Mouse (Mus musculus) embryonic fibroblast, embryonic 13.5 days (primary cell): ENCODE measurements around the gene Fam69b. TPM values are rescaled to one million over a fixed set of nuclear protein-coding genes. Genes with fewer than 3 reads are reported as not detected.

Experiments
- H3K27ac ChIP-seq: 2 replicates; pipeline ENCODE4 v1.5.1; 2012; ENCODE audit warnings: low read length, control low read depth, inconsistent platforms; ENCODE audit not compliant: insufficient read depth
- H3K4me1 ChIP-seq: 2 replicates; pipeline ENCODE4 v1.6.1; 2011; ENCODE audit warnings: low read length; ENCODE audit not compliant: control insufficient read depth, insufficient read depth
- H3K4me3 ChIP-seq: 2 replicates; pipeline ENCODE4 v1.5.1; 2011; ENCODE audit warnings: mild to moderate bottlenecking, control low read depth, low read length; ENCODE audit not compliant: insufficient read depth
- CTCF ChIP-seq: IDR thresholded peaks from 2 replicates; pipeline ENCODE4 v1.5.1; 2011; ENCODE audit warnings: mild to moderate bottlenecking, control low read depth, low read length, moderate library complexity, borderline replicate concordance; ENCODE audit not compliant: insufficient read depth
- POLR2A ChIP-seq: IDR thresholded peaks from 2 replicates; pipeline ENCODE4 v1.6.1; 2011; ENCODE audit warnings: low read depth, mild to moderate bottlenecking, control low read depth, low read length, moderate library complexity
- polyA plus RNA-seq: library from polyadenylated mRNA; stranded (reverse); fragments of >200 nt; gene quantifications from 2 replicates; pipeline ENCODE4 v1.2.4, GENCODE M21; 2011; ENCODE audit warnings: low read depth; ENCODE audit not compliant: missing spikeins, insufficient read length

Gene Fam69b
- polyA plus RNA-seq, 1 experiment: 16.3 TPM

- H3K4me3 ChIP-seq: no peak overlapping the region
- no peak for TF ChIP-seq POLR2A
- TF ChIP-seq CTCF: no peak
- no peaks in the 10 kb centered on the region for H3K4me1 ChIP-seq
- H3K27ac ChIP-seq: no peak overlapping the region
Measured at GRCm38 (mm10) chr2:26589284-26589683, 39.0 kb upstream of the Fam69b start.

GRCm38 (mm10) chr2:26590282-26590681 lies 38.0 kb upstream of the Fam69b start:
- H3K4me1 ChIP-seq: no peaks in the 10 kb centered on the region
- no peak overlapping the region for H3K4me3 ChIP-seq
- no peak for TF ChIP-seq POLR2A
- TF ChIP-seq CTCF: no peak
- H3K27ac ChIP-seq: no peak overlapping the region

GRCm38 (mm10) chr2:26590962-26591361 lies 37.3 kb upstream of the Fam69b start:
- TF ChIP-seq CTCF: no peak
- TF ChIP-seq POLR2A: no peak
- H3K27ac ChIP-seq: no peak overlapping the region
- no peaks in the 10 kb centered on the region for H3K4me1 ChIP-seq
- no peak overlapping the region for H3K4me3 ChIP-seq

- no peak overlapping the region for H3K4me3 ChIP-seq
- no peak for TF ChIP-seq POLR2A
- TF ChIP-seq CTCF: no peak
- no peaks in the 10 kb centered on the region for H3K4me1 ChIP-seq
- H3K27ac ChIP-seq: no peak overlapping the region
Measured at GRCm38 (mm10) chr2:26591416-26591815, 36.8 kb upstream of the Fam69b start.

GRCm38 (mm10) chr2:26593211-26594021 lies 34.8 kb upstream of the Fam69b start:
- no peak overlapping the region for H3K27ac ChIP-seq
- H3K4me3 ChIP-seq: no peak overlapping the region
- H3K4me1 ChIP-seq: no peaks in the 10 kb centered on the region
- TF ChIP-seq POLR2A: no peak
- TF ChIP-seq CTCF: no peak

- Histone ChIP-seq H3K4me1 (no peaks in the 10 kb centered on the region), H3K4me3 (no peak overlapping the region), H3K27ac (no peak overlapping the region)
- TF ChIP-seq POLR2A: no peak
- TF ChIP-seq CTCF: 0 out of 2 replicates have a peak, but pooled peaks have one; percentile 9
Measured at GRCm38 (mm10) chr2:26594022-26594346, 34.3 kb upstream of the Fam69b start.

GRCm38 (mm10) chr2:26594461-26594933 lies 33.8 kb upstream of the Fam69b start:
- TF ChIP-seq POLR2A (no peak), CTCF (no peak)
- Histone ChIP-seq H3K4me3 (no peak overlapping the region), H3K27ac (no peak overlapping the region), H3K4me1 (no peaks in the 10 kb centered on the region)

- TF ChIP-seq CTCF: no peak
- TF ChIP-seq POLR2A: no peak
- H3K27ac ChIP-seq: no peak overlapping the region
- no peak overlapping the region for H3K4me3 ChIP-seq
- H3K4me1 ChIP-seq: no peaks in the 10 kb centered on the region
Measured at GRCm38 (mm10) chr2:26594934-26595724, 33.1 kb upstream of the Fam69b start.

- Histone ChIP-seq H3K4me3 (no peak overlapping the region), H3K4me1 (no peaks in the 10 kb centered on the region), H3K27ac (no peak overlapping the region)
- TF ChIP-seq CTCF (no peak), POLR2A (no peak)
Measured at GRCm38 (mm10) chr2:26595725-26596435, 32.4 kb upstream of the Fam69b start.
